Mouse (Mus musculus): ENCODE measurements at regions not wholly inside any gene's neighbourhood (a gene's known extent, or its start where the extent isn't known, plus 50 kb on each side); places are given as distances from the start of the nearest gene placed in this dataset.

DNA sequence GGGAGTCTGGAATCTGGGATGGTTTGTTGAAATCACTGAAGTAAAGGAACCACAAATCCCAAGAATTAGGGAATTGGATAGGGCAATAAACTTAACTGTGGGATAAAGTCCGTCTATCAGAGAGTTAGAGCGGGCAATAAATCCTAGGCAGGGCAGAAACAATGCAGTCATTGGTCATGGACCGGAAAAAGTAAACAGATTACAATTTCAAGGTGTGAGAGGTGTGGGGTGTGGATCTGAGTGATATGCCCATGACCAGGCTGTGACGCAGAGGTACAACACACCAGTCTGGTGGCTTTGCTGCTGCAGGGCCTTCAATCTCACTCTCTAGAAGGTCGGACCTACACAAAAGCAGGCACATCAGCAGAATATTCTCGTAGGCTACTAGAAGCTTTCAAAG, 206.1 kb upstream of the Klf14 start:
- DNase-seq (ENCODE audit: extremely low spot score), result no peak

GRCm38 (mm10) chr6:31166347-31166746, 207.5 kb upstream of the Klf14 start:
- no peak for DNase-seq (ENCODE audit: extremely low spot score)

DNA sequence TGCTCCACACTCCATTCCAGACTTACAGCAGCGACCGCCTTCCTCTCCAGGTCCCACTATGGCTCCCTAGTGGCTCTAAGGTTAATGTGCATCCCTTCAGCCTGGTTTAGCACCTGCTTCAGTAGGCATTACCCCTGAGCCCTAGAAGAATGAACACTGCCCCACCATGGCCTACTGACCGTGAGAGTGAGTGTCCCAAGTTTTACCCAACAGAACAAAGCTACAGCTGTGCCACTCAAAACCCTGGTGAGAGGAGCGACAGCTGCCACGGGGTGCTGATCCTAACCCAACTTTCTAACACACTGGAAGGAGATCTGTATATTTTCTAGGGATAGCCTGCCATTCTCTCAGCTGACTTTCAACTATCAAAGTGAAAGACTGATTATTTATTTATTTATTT, 208.9 kb upstream of the Klf14 start:
- no peak for DNase-seq (ENCODE audit: extremely low spot score)

- DNase-seq (ENCODE audit: extremely low spot score), result no peak
Measured at GRCm38 (mm10) chr6:31168730-31169129, 209.9 kb upstream of the Klf14 start.

- no peak for DNase-seq (ENCODE audit: extremely low spot score)
Measured at GRCm38 (mm10) chr6:31169343-31169742, 210.5 kb upstream of the Klf14 start.

DNA sequence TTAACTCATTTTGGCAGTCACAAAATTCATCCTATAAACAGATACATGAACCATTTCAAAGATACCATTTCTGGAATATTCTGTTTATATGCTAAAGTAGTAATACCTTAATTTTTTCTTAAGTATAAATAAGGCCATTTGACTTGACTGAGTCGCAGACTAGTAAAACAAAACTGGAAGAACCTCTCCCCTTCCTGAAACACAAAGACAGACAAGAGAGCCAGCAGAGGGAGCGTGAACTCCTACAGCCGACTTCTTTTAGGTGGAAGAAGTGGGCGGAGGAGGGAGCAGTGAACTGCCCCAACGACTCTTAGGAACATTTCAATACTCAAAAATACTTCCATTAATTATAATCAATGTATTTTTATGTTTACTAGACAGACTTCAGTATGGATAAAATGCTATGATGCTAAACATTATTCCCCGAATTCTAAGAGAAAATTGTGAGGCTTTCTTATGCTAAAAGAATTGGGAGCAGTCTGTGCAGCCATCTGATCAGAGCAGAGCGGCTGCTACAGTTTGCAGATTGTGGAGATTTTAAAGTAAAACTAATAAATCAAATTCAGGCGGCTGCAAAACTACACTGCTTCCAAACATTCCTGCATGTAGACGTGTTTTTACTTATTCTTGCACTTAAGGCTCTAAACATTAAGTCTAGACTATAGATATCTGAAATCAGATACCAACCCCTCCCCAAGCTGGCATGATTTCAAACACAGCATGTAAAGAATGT, 211.2 kb upstream of the Klf14 start:
- no peak for DNase-seq (ENCODE audit: extremely low spot score)

DNA sequence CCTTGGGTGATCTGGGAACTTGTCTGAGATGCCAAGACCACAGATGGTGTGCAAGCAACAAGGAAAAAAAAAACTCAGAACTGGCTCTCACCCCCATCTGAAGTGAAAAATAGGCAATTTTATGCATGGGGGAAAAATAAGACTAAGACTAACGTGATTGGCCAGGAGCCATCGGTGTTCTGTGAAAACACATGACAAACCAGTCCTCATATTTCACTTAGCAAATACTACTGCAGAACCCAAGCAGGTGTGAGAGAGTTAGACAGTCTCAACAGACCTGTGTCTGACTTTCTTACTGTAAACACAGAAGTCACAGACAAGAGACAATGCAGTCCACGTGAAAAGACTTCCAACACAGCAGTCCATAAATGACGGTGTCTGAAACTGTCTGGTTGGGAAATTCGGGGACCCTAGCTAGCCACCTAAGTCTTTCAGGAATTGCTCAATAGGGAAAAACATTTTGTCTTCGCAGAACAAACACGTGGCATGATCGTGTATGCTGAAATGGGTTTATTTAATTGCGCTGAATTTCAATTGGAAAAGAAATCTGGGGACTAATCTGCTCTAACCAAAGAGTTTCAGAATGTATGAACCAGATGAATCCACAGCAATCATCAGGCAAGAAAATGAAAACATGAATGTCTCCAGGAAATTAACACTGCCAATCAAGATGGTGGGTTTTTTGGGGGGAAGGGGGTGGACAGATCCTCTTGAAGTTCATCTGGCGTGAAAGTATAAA, 213.1 kb upstream of the Klf14 start:
- DNase-seq (ENCODE audit: extremely low spot score), result no peak

DNA sequence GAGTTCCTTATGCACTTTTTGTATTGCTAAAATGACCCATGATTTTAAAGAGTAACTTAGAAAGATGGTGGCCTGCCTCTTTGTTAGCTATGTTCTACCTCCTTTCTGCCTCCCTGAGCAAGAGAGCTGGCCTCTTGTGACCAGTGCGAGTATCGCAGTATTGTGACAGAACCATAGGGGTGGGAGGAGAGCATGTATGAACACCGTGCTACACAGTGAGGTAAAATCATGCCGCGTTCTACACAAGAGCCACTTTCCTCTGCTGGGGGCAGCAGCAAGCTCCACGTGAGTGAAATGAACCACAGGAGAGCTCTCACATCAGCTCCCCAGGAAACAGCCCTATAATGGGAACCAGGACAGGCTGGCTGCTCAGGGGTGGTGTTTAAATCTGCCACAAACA, 216.9 kb upstream of the Klf14 start:
- no peak for DNase-seq (ENCODE audit: extremely low spot score)

- no peak for DNase-seq (ENCODE audit: extremely low spot score)
Measured at GRCm38 (mm10) chr6:31176368-31176767, 217.5 kb upstream of the Klf14 start.

DNA sequence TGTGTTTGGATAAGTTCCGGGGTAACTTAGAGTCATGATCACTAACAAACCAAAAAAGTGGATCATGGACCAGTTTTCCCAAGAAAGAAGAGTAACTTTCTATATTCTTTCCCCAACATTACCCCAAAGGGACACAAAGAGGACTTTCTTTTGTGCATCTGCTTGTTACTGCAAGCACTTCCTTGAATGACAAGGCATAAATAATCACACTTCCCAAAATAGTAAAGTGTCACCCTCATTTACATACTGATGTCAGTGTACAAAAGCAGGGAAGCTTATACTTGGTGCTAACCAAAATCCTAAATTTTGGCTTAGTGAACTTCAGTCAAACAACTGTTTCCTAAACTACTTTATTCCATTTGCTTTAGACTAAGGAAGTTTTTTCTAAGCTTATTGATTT, 218.0 kb upstream of the Klf14 start:
- no peak for DNase-seq (ENCODE audit: extremely low spot score)

DNA sequence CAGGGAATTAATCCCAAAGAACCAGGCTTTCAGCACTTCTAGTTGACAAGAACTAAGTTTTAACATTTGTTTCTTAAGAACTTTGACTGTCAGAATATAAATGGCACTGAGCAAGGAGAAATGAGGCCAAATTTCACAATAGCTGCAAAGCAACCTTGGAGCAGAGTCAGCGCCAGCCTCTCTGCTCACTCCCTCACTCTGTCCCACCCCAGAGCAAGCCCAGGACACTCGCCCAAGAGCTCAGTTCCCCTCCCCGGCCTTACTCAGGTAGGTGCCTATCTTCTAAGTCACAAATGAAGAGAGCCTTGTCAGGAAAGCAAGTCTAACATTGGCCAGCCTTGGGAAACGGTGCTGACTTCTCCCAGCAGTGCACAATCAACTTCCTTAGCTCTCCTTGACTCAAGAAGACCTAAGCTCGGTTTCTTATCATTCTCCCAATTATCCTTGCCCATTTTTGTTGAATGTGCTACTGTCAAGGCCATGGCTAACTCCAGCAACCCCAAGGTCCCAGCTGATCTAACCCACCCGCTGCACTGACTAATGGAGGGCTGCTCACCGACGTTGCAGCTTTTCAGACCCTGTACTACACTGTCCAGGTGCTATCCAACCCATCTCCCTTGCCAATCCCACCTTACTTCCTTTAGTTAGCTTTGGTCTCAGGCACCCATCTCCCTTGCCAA, 219.5 kb upstream of the Klf14 start:
- DNase-seq (ENCODE audit: extremely low spot score), result no peak

DNA sequence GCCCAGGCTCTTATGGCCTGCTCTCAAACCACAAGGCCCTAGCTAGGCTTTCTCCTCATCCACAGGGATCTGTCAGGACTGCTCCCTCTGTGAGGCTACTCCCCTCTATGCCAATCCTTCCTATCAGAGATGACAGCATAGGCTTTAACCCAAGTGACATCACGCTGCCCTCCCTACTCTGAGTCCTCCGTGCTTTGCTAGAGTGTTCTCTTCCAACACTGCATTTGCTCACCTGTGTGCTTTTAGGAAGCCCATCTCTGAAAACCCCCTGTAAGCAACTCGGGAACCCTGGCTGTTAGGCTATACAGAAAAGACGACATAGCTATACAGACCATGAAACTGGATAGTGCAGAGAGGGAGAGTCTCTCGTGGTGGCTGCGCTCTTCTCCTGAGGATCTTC, 216.3 kb upstream of the Mkln1 start:
- DNase-seq (ENCODE audit: extremely low spot score), result no peak

DNA sequence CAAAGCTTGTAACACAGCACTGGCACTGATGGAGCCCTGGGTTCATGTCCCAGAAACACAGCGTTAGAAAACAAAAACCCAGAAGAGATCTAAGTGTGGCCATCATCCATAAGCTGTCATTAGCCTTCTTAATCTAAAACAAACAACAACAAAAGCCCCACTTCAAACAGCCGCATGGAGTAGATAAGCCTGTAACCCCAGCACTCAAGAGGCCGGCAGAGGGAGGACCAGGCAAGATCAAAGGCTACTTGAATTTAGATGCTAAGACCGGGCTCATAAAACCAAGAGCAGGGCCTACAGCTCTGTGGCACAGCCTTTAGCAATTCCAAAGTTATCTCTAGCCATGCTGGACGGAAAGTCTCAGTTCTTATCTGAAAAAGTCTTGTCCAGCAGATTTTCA, 215.4 kb upstream of the Mkln1 start:
- DNase-seq (ENCODE audit: extremely low spot score), result no peak

DNA sequence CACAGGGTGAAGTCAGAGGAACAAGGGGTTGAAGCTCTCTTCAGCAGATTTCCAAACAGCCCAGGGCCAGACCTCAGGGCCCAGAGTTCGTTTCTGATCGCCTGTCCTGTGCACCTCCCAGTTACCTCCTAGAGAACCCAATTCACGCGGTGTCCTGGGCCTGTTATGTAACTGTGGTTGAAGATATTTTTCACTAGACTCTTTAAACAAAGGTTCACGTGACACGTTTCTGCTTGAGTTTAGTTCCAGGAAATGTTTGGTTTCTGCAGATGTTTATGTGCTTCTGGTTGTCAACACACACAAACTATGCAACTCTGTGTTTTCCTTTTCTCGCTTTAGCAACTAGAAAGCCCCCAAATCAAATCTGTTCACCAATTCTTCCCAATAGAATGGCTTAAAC, 214.0 kb upstream of the Mkln1 start:
- DNase-seq (ENCODE audit: extremely low spot score), result no peak

DNA sequence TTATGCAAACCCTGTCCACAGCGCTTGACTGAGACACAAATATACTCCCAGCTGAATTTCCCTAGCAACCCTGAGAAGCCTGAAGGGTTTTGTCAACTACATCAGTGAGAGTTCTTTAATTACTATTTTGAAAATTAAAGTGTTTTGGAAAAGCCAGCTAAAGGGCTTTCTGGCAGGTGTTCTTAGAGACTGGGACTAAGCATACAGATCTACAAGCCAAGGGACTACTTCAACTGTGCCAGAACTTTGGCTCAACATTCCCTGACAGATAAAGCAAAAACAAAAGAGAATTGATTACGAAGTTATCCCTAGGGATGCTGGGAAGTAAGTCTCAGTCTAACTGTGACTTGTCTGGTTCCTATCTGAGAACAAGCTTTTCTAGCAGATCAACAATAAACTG, 213.4 kb upstream of the Mkln1 start:
- no peak for DNase-seq (ENCODE audit: extremely low spot score)

GRCm38 (mm10) chr6:31188066-31188465, 210.5 kb upstream of the Mkln1 start:
- no peak for DNase-seq (ENCODE audit: extremely low spot score)

- DNase-seq (ENCODE audit: extremely low spot score), result no peak
Measured at GRCm38 (mm10) chr6:31189060-31189459, 209.5 kb upstream of the Mkln1 start.

DNA sequence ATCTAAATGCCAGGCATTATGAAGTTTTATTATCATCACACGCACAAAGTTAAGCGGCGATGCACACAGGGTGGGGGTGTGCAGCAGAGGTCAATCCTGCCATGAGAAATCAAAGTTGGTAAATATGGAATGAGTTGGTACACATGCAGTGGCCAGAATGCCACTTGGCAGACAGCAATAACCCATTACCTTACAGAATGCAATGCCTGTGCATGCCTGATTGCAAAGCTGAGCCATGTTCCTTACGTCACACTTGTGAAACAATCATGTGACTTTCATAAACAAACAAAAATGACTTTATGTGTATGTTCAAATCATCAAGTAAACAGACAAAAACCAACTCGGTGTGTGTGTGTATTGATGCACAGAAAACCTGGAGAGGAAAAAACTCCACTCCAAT, 208.5 kb upstream of the Mkln1 start:
- DNase-seq (ENCODE audit: extremely low spot score), result no peak

DNA sequence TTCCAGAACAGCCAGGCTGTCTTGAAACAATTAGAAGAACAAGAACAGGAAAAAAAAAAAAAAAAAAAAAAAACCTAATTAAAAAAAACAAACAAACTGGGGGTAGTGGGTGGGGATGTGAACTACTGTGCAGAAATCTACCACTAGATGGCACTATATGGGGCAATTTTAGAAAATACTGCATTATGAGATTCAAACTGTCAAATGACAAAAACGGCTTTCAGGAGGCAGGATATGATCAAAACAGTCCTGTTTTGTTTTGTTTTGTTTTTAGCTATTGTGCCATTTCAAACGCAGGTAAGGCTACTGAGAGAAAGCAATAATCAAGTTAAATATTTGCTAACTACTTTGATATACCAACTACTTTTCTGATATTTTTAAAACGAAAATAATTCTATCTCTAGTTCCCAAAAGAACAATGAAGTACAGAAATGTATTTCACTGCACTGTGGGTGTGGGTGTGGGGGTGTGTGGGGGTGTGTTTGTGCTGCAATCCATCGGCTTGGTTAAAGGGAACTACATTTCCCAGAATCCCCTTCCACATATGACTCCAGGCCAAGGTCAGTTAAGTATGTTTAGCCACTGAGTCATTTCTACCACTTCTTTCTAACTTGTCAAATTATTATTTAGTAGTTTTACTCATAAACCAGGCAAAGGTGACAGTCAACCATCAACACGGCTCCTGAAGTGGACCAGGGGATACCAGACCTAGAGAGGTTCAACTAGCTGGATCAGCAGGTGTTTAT, 207.7 kb upstream of the Mkln1 start:
- no peak for DNase-seq (ENCODE audit: extremely low spot score)

DNA sequence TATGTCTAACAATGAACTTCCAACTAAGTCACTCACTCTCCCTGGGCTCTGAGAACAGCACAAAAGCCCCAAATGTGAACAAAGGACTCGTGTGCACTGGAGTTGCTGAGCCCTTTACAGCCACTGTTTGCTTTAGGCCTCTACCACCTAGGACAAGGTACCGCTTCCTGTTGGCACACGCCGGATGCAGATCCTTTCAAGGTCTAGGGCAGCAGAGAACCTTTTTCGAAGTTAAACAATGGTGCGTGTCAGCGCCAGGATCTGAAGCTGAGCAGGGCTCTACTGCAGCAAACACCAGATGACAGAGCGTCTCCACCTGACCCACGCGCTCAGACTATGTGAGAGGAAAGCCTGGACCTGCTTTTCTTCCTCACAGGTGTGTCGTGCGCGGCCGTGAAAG, 207.0 kb upstream of the Mkln1 start:
- no peak for DNase-seq (ENCODE audit: extremely low spot score)

DNA sequence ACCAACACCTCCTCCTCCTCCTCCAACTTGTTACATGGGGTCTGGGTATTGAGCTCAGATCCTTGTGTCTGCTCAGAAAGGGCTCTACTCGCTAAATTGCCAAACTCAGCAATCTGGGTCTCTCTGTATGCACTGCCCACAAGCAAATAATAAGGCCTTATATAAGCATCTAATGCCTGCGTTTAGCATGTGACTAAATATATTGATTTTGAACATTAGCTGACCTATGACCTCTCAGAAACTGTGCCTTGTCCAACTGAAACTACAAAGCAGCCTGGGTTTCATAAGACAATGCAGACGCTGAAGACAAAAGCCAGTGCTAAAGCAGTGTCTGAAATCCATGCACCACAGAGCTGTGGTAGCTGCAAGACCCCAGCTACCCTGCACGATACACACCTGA, 206.3 kb upstream of the Mkln1 start:
- no peak for DNase-seq (ENCODE audit: extremely low spot score)

GRCm38 (mm10) chr6:31193202-31193601, 205.3 kb upstream of the Mkln1 start:
- DNase-seq (ENCODE audit: extremely low spot score), result no peak
